Mouse (Mus musculus) liver, adult 2 months (tissue): ENCODE data around the gene Gpr153. TPM values are rescaled to one million over a fixed set of nuclear protein-coding genes. Genes with fewer than 3 reads are reported as not detected.

ENCODE experiments used
- DNase-seq: peaks from one replicate; pipeline ENCODE4 v3.0.0-alpha.2; 2011; ENCODE audit warnings: low read depth, low spot score; ENCODE audit errors: extremely low read depth
- H3K27ac ChIP-seq: fragments of 200-500 bp; replicated peaks from 2 replicates; pipeline ENCODE4 v1.5.1; 2012; ENCODE audit warnings: low read depth, mild to moderate bottlenecking, control low read depth, inconsistent platforms, low read length; ENCODE audit not compliant: insufficient read depth
- H3K27me3 ChIP-seq: fragments of 200-500 bp; 2 replicates; pipeline ENCODE4 v1.6.1; 2012; ENCODE audit warnings: mild to moderate bottlenecking, moderate library complexity, low read length, inconsistent platforms; ENCODE audit not compliant: control insufficient read depth, insufficient read depth
- H3K36me3 ChIP-seq: fragments of 200-500 bp; 2 replicates; pipeline ENCODE4 v1.6.1; 2012; ENCODE audit warnings: low read length, inconsistent platforms; ENCODE audit not compliant: control insufficient read depth, insufficient read depth
- H3K4me1 ChIP-seq: fragments of 200-500 bp; 2 replicates; pipeline ENCODE4 v1.6.1; 2011; ENCODE audit warnings: low read length; ENCODE audit not compliant: control insufficient read depth, insufficient read depth
- H3K4me3 ChIP-seq: fragments of 200-500 bp; 2 replicates; pipeline ENCODE4 v1.5.1; 2011; ENCODE audit warnings: low read depth, mild to moderate bottlenecking, control low read depth, low read length, moderate library complexity; ENCODE audit not compliant: insufficient read depth
- H3K79me2 ChIP-seq: fragments of 200-500 bp; 2 replicates; pipeline ENCODE4 v1.6.1; 2012; ENCODE audit warnings: inconsistent platforms, mild to moderate bottlenecking, low read length, moderate library complexity; ENCODE audit not compliant: control insufficient read depth, insufficient read depth
- H3K9ac ChIP-seq: fragments of 200-500 bp; 2 replicates; pipeline ENCODE4 v1.6.1; 2012; ENCODE audit warnings: low read depth, mild to moderate bottlenecking, control low read depth, inconsistent platforms, low read length
- CTCF ChIP-seq: fragments of 200-500 bp; IDR thresholded peaks from 2 replicates; pipeline ENCODE4 v1.5.1; 2011; ENCODE audit warnings: low read depth, low read length, control low read depth
- POLR2A ChIP-seq: fragments of 200-500 bp; IDR thresholded peaks from 2 replicates; pipeline ENCODE4 v1.6.1; 2011; ENCODE audit warnings: low read length, control low read depth; ENCODE audit not compliant: insufficient read depth; ENCODE audit errors: extremely low read depth
- WGBS: fragments of 180-500 bp; shearing (Covaris S2); methylation state at CpG from one replicate; pipeline ENCODE4 v1.1.7; 2018; 5-methylcytosine and 5-hydroxymethylcytosine counted together
- polyA plus RNA-seq: library from polyadenylated mRNA; depleted of rRNA; stranded (reverse); fragments of >200 nt; gene quantifications from 2 replicates; pipeline ENCODE4 v1.2.3, GENCODE M21; 2012
- total RNA-seq: library from RNA; depleted of rRNA; stranded (reverse); fragments of >200 nt; gene quantifications from 2 replicates; pipeline ENCODE4 v1.2.3, GENCODE M21; 2014

Gene Gpr153
- total and polyA plus RNA-seq, 2 experiments: 0.46 to 1.1 TPM

GRCm38 (mm10) chr4:152246011-152246410 is 28.0 kb upstream of the Gpr153 start:
- H3K4me1 ChIP-seq: peaks cover 3% of the 10 kb centered on the region; the same call in 1 of the 2 replicates
- H3K27me3 ChIP-seq: no peaks in the 10 kb centered on the region
- H3K9ac ChIP-seq: no peak overlapping the region
- 95% methylated on average over 6 of the region's 6 CpGs for WGBS
- no peak overlapping the region for H3K27ac ChIP-seq
- no peak for DNase-seq
- TF ChIP-seq POLR2A: no peak
- TF ChIP-seq CTCF: no peak
- no peak overlapping the region for H3K4me3 ChIP-seq
- no peaks in the 10 kb centered on the region for H3K36me3 ChIP-seq
- H3K79me2 ChIP-seq: no peaks in the 10 kb centered on the region

- TF ChIP-seq CTCF: no peak
- no peak for TF ChIP-seq POLR2A
- no peak for DNase-seq
- Histone ChIP-seq H3K9ac (no peak overlapping the region), H3K36me3 (no peaks in the 10 kb centered on the region), H3K79me2 (no peaks in the 10 kb centered on the region), H3K4me1 (peaks cover 3% of the 10 kb centered on the region; the same call in 1 of the 2 replicates), H3K4me3 (no peak overlapping the region), H3K27me3 (no peaks in the 10 kb centered on the region), H3K27ac (no peak overlapping the region)
- 81% methylated on average over 3 of the region's 3 CpGs for WGBS
These were observed 26.8 kb upstream of the Gpr153 start for GRCm38 (mm10) chr4:152247195-152247594.

- no peaks in the 10 kb centered on the region for H3K36me3 ChIP-seq
- 91% methylated on average over 6 of the region's 6 CpGs for WGBS
- no peak overlapping the region for H3K4me3 ChIP-seq
- no peaks in the 10 kb centered on the region for H3K79me2 ChIP-seq
- H3K27ac ChIP-seq: no peak overlapping the region
- no peak overlapping the region for H3K9ac ChIP-seq
- no peak for DNase-seq
- H3K4me1 ChIP-seq: no peaks in the 10 kb centered on the region
- no peak for TF ChIP-seq POLR2A
- no peak for TF ChIP-seq CTCF
- no peaks in the 10 kb centered on the region for H3K27me3 ChIP-seq
These were observed 23.4 kb upstream of the Gpr153 start for GRCm38 (mm10) chr4:152250615-152251014.

- Histone ChIP-seq H3K79me2 (no peaks in the 10 kb centered on the region), H3K36me3 (no peaks in the 10 kb centered on the region), H3K27ac (no peak overlapping the region), H3K27me3 (no peaks in the 10 kb centered on the region), H3K4me1 (no peaks in the 10 kb centered on the region), H3K4me3 (no peak overlapping the region), H3K9ac (no peak overlapping the region)
- TF ChIP-seq CTCF (no peak), POLR2A (no peak)
- WGBS: 79% methylated on average over 9 of the region's 9 CpGs
- DNase-seq: no peak
These were observed 20.8 kb upstream of the Gpr153 start for GRCm38 (mm10) chr4:152253183-152253759.

- no peaks in the 10 kb centered on the region for H3K27me3 ChIP-seq
- no peaks in the 10 kb centered on the region for H3K79me2 ChIP-seq
- no peaks in the 10 kb centered on the region for H3K36me3 ChIP-seq
- no peak overlapping the region for H3K4me3 ChIP-seq
- WGBS: 60% methylated on average over 6 of the region's 6 CpGs
- H3K9ac ChIP-seq: no peak overlapping the region
- no peak for TF ChIP-seq CTCF
- TF ChIP-seq POLR2A: no peak
- no peak overlapping the region for H3K27ac ChIP-seq
- no peaks in the 10 kb centered on the region for H3K4me1 ChIP-seq
- no peak for DNase-seq
These were observed 17.0 kb upstream of the Gpr153 start for GRCm38 (mm10) chr4:152257070-152257469.

- Histone ChIP-seq H3K9ac (no peak overlapping the region), H3K27me3 (no peaks in the 10 kb centered on the region), H3K4me3 (no peak overlapping the region), H3K36me3 (no peaks in the 10 kb centered on the region), H3K4me1 (peaks cover 7% of the 10 kb centered on the region), H3K79me2 (no peaks in the 10 kb centered on the region), H3K27ac (no peak overlapping the region)
- WGBS: 92% methylated on average over 8 of the region's 8 CpGs
- DNase-seq: no peak
- no peak for TF ChIP-seq POLR2A
- TF ChIP-seq CTCF: no peak
These were observed 13.6 kb upstream of the Gpr153 start for GRCm38 (mm10) chr4:152260451-152260850.
